Mouse (Mus musculus) G1E (cell line): ENCODE measurements around the gene Mybph.

Experiments used
- CTCF ChIP-seq: IDR thresholded peaks from 2 replicates; pipeline ENCODE4 v1.5.1; 2012; ENCODE audit warnings: low read depth, low read length, inconsistent platforms, mixed read lengths
- GATA1 ChIP-seq: IDR thresholded peaks from 2 replicates; pipeline ENCODE4 v1.6.1; 2012; ENCODE audit warnings: borderline replicate concordance, low read length, inconsistent platforms, mixed read lengths
- GATA2 ChIP-seq: IDR thresholded peaks from 2 replicates; pipeline ENCODE4 v1.6.1; 2012; ENCODE audit warnings: low read depth, low read length, inconsistent platforms, borderline replicate concordance
- POLR2AphosphoS5 ChIP-seq: IDR thresholded peaks from 2 replicates; pipeline ENCODE4 v1.6.1; 2012; ENCODE audit warnings: low read depth, low read length, inconsistent platforms; ENCODE audit not compliant: insufficient replicate concordance
- TAL1 ChIP-seq: conservative IDR thresholded peaks from 2 replicates; pipeline ENCODE4 v1.6.1; 2012; ENCODE audit warnings: low read depth, low read length, inconsistent platforms, mixed read lengths

DNA sequence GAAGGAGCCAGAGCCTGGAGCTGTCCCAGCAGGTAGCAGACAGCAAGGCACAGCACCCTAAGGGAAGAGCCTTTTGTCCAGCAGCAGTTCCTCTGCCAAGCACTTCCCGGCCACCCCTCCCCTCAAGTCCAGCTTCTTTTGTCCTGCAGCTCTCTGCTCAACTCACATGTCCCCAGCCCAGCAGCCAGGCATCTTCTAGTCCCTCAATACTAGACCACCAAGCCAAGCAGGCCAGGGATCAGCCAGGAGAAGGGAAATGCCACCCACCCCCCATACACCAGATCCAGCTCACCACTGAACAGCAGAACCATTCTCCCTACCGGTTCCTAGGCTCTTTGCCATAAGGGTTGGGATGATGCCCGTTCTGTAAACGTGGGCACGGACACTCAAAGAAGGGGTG is 26.4 kb downstream of the Mybph start:
- no peak for TF ChIP-seq GATA1
- no peak for TF ChIP-seq CTCF
- TF ChIP-seq TAL1: no peak
- TF ChIP-seq GATA2: no peak
- no peak for TF ChIP-seq POLR2AphosphoS5
